Mouse (Mus musculus) cortical plate, adult 2 months (tissue): ENCODE measurements around the gene Sumo3.

ENCODE experiments used
- CTCF ChIP-seq: fragments of 200-500 bp; IDR thresholded peaks from 2 replicates; pipeline ENCODE4 v1.5.1; 2011; ENCODE audit warnings: mild to moderate bottlenecking, control low read depth, low read length; ENCODE audit not compliant: insufficient read depth; ENCODE audit errors: extremely low read depth
- POLR2A ChIP-seq: fragments of 200-500 bp; IDR thresholded peaks from 2 replicates; pipeline ENCODE4 v1.6.1; 2011; ENCODE audit warnings: mild to moderate bottlenecking, low read length, control low read depth; ENCODE audit not compliant: insufficient read depth; ENCODE audit errors: extremely low read depth

DNA sequence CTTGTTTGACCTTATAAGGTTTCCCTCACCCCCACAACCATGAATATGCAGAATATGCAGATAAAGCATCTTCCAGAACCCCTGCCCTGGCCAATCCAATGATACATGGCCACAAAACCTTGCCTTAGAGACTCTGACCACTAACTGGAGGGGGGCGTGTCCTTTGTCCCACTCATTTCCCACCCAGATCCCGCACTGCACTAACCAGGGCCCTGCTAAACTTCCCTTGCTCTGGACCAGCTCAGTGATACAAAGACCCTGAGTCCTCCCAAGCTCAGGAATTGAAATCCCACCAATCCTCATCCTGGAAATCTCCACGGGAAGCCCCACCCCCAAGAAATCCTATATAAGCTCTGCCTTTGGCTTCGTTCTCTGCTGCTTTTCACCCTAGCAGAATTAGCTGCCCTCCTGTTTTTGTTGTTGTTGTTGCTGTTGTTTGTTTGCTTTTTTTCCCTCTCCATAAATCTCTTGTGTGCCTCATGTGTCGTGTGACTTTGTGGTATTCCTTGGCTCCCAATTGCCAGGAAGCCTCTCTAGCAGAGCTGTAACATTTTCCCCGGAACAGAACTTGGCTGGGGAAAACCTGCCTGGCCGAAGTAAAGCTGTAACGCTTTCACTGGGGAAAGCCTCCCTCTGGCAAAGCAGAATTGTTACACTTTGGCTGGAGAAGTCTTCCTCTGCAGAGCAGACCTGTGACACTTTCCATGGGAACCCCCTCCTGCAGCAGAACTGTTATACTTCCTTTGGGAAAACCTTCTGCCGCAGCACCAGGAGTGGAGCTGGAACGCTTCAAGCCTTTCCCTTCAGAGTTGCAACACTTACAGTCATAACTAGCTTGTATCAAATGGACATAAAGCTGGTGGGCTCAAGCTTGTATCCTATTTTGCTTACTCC, 25.6 kb upstream of the Sumo3 start:
- no peak for TF ChIP-seq CTCF
- TF ChIP-seq POLR2A: no peak
